Mouse (Mus musculus): ENCODE data around the gene Pramel3.
"Not testable (repeated sequence)": the region's sequence is repeated elsewhere in the genome, so short reads cannot be mapped to it uniquely, and the experiment has no call there.

GRCm38 (mm10) chrX:135302007-135302406, at the start of gene Pramel3:
- TF ChIP-seq CTCF (IDR thresholded peaks at IDR 0.05; ENCODE audit: low read depth); EP300 (optimal IDR thresholded peaks at IDR 0.05): not testable (repeated sequence)
